Mouse (Mus musculus) heart, postnatal 0 days (tissue): Measurements from ENCODE around the gene Dnase2a. TPM values are rescaled to one million over a fixed set of nuclear protein-coding genes. Genes with fewer than 3 reads are reported as not detected.

Source experiments
- ATAC-seq: fragments of 200-750 bp; cut with Nextera tagmentation; 2 replicates; pipeline ENCODE4 v1.8.0; 2017; ENCODE audit warnings: low read depth, moderate number of reproducible peaks, moderate library complexity; ENCODE audit not compliant: insufficient read depth
- DNase-seq: peaks from one replicate; pipeline ENCODE4 v3.0.0-alpha.2; 2016; ENCODE audit warnings: low spot score
- H3K27ac ChIP-seq: fragments of 300-500 bp; sonication (generic); 2 replicates; pipeline ENCODE4 v1.5.1; 2014; ENCODE audit warnings: low read depth, mild to moderate bottlenecking
- H3K27me3 ChIP-seq: fragments of 300-500 bp; sonication (generic); 2 replicates; pipeline ENCODE4 v1.6.1; 2014; ENCODE audit warnings: low read length, mixed read lengths; ENCODE audit not compliant: control insufficient read depth, insufficient read depth
- H3K36me3 ChIP-seq: fragments of 300-500 bp; sonication (generic); replicated peaks from 2 replicates; pipeline ENCODE4 v1.6.1; 2014; ENCODE audit warnings: low read length, mixed read lengths; ENCODE audit not compliant: control insufficient read depth, insufficient read depth
- H3K4me1 ChIP-seq: fragments of 300-500 bp; sonication (generic); 2 replicates; pipeline ENCODE4 v1.6.1; 2014; ENCODE audit warnings: antibody characterized with exemption; ENCODE audit not compliant: control insufficient read depth, insufficient read depth
- H3K4me2 ChIP-seq: fragments of 300-500 bp; sonication (generic); 2 replicates; pipeline ENCODE4 v1.6.1; 2014; ENCODE audit warnings: low read depth, mild to moderate bottlenecking, low read length, moderate library complexity
- H3K4me3 ChIP-seq: fragments of 300-500 bp; sonication (generic); 2 replicates; pipeline ENCODE4 v1.5.1; 2014; ENCODE audit warnings: low read depth, low read length
- H3K9ac ChIP-seq: fragments of 300-500 bp; sonication (generic); replicated peaks from 2 replicates; pipeline ENCODE4 v1.6.1; 2014; ENCODE audit warnings: low read depth, low read length, mixed read lengths
- H3K9me3 ChIP-seq: fragments of 300-500 bp; sonication (generic); replicated peaks from 2 replicates; pipeline ENCODE4 v1.6.1; 2016; ENCODE audit warnings: low read length; ENCODE audit not compliant: control insufficient read depth
- CTCF ChIP-seq: IDR thresholded peaks from 2 replicates; pipeline ENCODE4 v1.5.1; 2016; ENCODE audit warnings: antibody characterized with exemption, control low read depth, low read depth
- EP300 ChIP-seq: IDR thresholded peaks from 2 replicates; pipeline ENCODE4 v1.6.1; 2016; ENCODE audit warnings: antibody characterized with exemption, low read depth
- WGBS: fragments of 180-500 bp; shearing (Covaris S2); extraction: QIAGEN DNeasy Blood & Tissue Kit; methylation state at CpG from one replicate; pipeline ENCODE4 v1.1.7; 2014; 5-methylcytosine and 5-hydroxymethylcytosine counted together
- polyA plus RNA-seq: library from polyadenylated mRNA; unstranded; fragments of >200 nt; fragmentation: Nextera tagmentation; extraction: Ambion mirVana; gene quantifications from 2 replicates; pipeline ENCODE4 v1.2.1, GENCODE M21; 2015
- total RNA-seq: library from RNA; depleted of rRNA; stranded (reverse); fragments of >200 nt; gene quantifications from 2 replicates; pipeline ENCODE4 v1.2.3, GENCODE M21; 2014; ENCODE audit warnings: low replicate concordance

Gene Dnase2a
- total and polyA plus RNA-seq, 2 experiments from 2014 or later = 4.6 to 11.0 TPM

- no peak overlapping the region for H3K4me3 ChIP-seq
- 13% methylated on average over 2 of the region's 2 CpGs for WGBS
- no peaks in the 10 kb centered on the region for H3K9me3 ChIP-seq
- ATAC-seq (peak; percentile 81), DNase-seq (peak; percentile 76)
- 0 out of 2 replicates have a peak, but pooled peaks have one; percentile 22 for TF ChIP-seq EP300
- TF ChIP-seq CTCF = no peak
- no peak overlapping the region for H3K4me2 ChIP-seq
- H3K27ac ChIP-seq = no peak overlapping the region
- H3K27me3 ChIP-seq = peaks cover 42% of the 10 kb centered on the region
- no peaks in the 10 kb centered on the region for H3K4me1 ChIP-seq
- H3K36me3 ChIP-seq = no peaks in the 10 kb centered on the region
- no peak overlapping the region for H3K9ac ChIP-seq
Observed at GRCm38 (mm10) chr8:84921596-84921995, 13.2 kb downstream of the Dnase2a start.

- 47% methylated on average over 7 of the region's 7 CpGs for WGBS
- H3K4me3 ChIP-seq = no peak overlapping the region
- no peak for DNase-seq
- no peak overlapping the region for H3K9ac ChIP-seq
- no peak overlapping the region for H3K27ac ChIP-seq
- no peak for ATAC-seq
- H3K4me2 ChIP-seq = no peak overlapping the region
- peaks cover 44% of the 10 kb centered on the region for H3K27me3 ChIP-seq
- no peaks in the 10 kb centered on the region for H3K4me1 ChIP-seq
- H3K9me3 ChIP-seq = no peaks in the 10 kb centered on the region
- H3K36me3 ChIP-seq = no peaks in the 10 kb centered on the region
- no peak for TF ChIP-seq EP300
- no peak for TF ChIP-seq CTCF
Observed at GRCm38 (mm10) chr8:84925557-84925956, 17.2 kb downstream of the Dnase2a start.

- Histone ChIP-seq H3K9me3 (no peaks in the 10 kb centered on the region), H3K4me2 (no peak overlapping the region), H3K27me3 (peaks cover 51% of the 10 kb centered on the region), H3K36me3 (no peaks in the 10 kb centered on the region), H3K9ac (no peak overlapping the region), H3K4me3 (no peak overlapping the region), H3K27ac (no peak overlapping the region), H3K4me1 (no peaks in the 10 kb centered on the region)
- no peak for TF ChIP-seq EP300
- no peak for TF ChIP-seq CTCF
- no peak for ATAC-seq
- DNase-seq = no peak
- WGBS = 81% methylated on average over 1 of the region's 1 CpGs
Observed at GRCm38 (mm10) chr8:84927513-84927912, 19.2 kb downstream of the Dnase2a start.

- H3K4me1 ChIP-seq = no peaks in the 10 kb centered on the region
- DNase-seq (no peak), ATAC-seq (peak; percentile 73; the same call in 1 of the 2 replicates)
- no peaks in the 10 kb centered on the region for H3K9me3 ChIP-seq
- H3K4me3 ChIP-seq = 0 out of 2 replicates have a peak overlapping the region, but pooled peaks have one; percentile 11
- 5% methylated on average over 47 of the region's 52 CpGs for WGBS
- no peak for TF ChIP-seq EP300
- peak; percentile 69 for TF ChIP-seq CTCF
- H3K9ac ChIP-seq = no peak overlapping the region
- peak overlapping the region; percentile 55 for H3K4me2 ChIP-seq
- H3K27ac ChIP-seq = no peak overlapping the region
- no peaks in the 10 kb centered on the region for H3K36me3 ChIP-seq
- peaks cover 54% of the 10 kb centered on the region for H3K27me3 ChIP-seq
Observed at GRCm38 (mm10) chr8:84928456-84929306, 20.3 kb downstream of the Dnase2a start.

- no peaks in the 10 kb centered on the region for H3K4me1 ChIP-seq
- H3K4me3 ChIP-seq = no peak overlapping the region
- ATAC-seq (no peak), DNase-seq (no peak)
- H3K4me2 ChIP-seq = no peak overlapping the region
- H3K36me3 ChIP-seq = no peaks in the 10 kb centered on the region
- no peak for TF ChIP-seq EP300
- TF ChIP-seq CTCF = no peak
- H3K27me3 ChIP-seq = peaks cover 63% of the 10 kb centered on the region
- WGBS = 80% methylated on average over 13 of the region's 13 CpGs
- H3K9me3 ChIP-seq = no peaks in the 10 kb centered on the region
- H3K27ac ChIP-seq = no peak overlapping the region
- H3K9ac ChIP-seq = no peak overlapping the region
Observed at GRCm38 (mm10) chr8:84930582-84930981, 22.2 kb downstream of the Dnase2a start.
